ENCODE assay signal across 8 mouse cellular contexts in genomic region chr6:135251849-135252727, GRCm38 (mm10). TPM values are rescaled to one million over a fixed set of nuclear protein-coding genes. Genes with fewer than 3 reads are reported as not detected.
DNase-seq lines count a peak whose midpoint lies in the region; ATAC-seq lines count a peak whose summit lies in the region.

No protein-coding gene starts in this region.

- no peaks in the 10 kb centered on the region for H3K36me3 ChIP-seq in liver, embryonic 16.5 days (ENCODE audit: control insufficient read depth, insufficient read depth)
- no peaks in the 10 kb centered on the region for H3K36me3 ChIP-seq in neural tube, embryonic 14.5 days (ENCODE audit: control insufficient read depth, insufficient read depth, low read length)

- intact Hi-C loops in heart, postnatal 10 days (cut with DNase I) = loop anchor here (2.0 kb wide), 2 partner anchors 61 to 111 kb away; partner anchors contain the start of gene Emp1

- H3K4me1 ChIP-seq in liver, embryonic 16.5 days (ENCODE audit: control insufficient read depth, low read depth, low read length) = no peaks in the 10 kb centered on the region; the same call in none of the 2 replicates
- peaks cover 20% of the 10 kb centered on the region; the same call in 1 of the 2 replicates for H3K4me1 ChIP-seq in neural tube, embryonic 14.5 days (ENCODE audit: control insufficient read depth, insufficient read depth, low read length)

- no peak overlapping the region for H3K4me2 ChIP-seq in liver, embryonic 16.5 days (ENCODE audit: low read depth, low read length)
- H3K4me2 ChIP-seq in neural tube, embryonic 14.5 days (ENCODE audit: low read depth, low read length) = peak overlapping the region; percentile 31; the same call in 1 of the 2 replicates

- 41% methylated on average over 24 of the region's 24 CpGs for WGBS in liver, embryonic 16.5 days (ENCODE audit: insufficient replicate concordance)
- WGBS in neural tube, embryonic 14.5 days = 43% methylated on average over 24 of the region's 24 CpGs

- H3K9me3 ChIP-seq in liver, embryonic 16.5 days (replicated peaks; ENCODE audit: control insufficient read depth, low read length) = no peaks in the 10 kb centered on the region
- H3K9me3 ChIP-seq in neural tube, embryonic 14.5 days (ENCODE audit: control insufficient read depth, low read length) = no peaks in the 10 kb centered on the region

- H3K27ac ChIP-seq in liver, embryonic 16.5 days (ENCODE audit: low read length) = no peak overlapping the region
- peak overlapping the region; percentile 64; the same call in 1 of the 2 replicates for H3K27ac ChIP-seq in neural tube, embryonic 14.5 days (ENCODE audit: low read depth, low read length)

- H3K9ac ChIP-seq in liver, embryonic 16.5 days (ENCODE audit: low read depth, low read length) = no peak overlapping the region
- H3K9ac ChIP-seq in neural tube, embryonic 14.5 days (replicated peaks; ENCODE audit: low read depth, low read length) = 0 out of 2 replicates have a peak overlapping the region, but pooled peaks have one; percentile 8

- H3K4me3 ChIP-seq in liver, embryonic 16.5 days (ENCODE audit: low read depth, low read length) = no peak overlapping the region
- H3K4me3 ChIP-seq in neural tube, embryonic 14.5 days (ENCODE audit: low read depth, low read length) = no peak overlapping the region

- peaks cover 23% of the 10 kb centered on the region for H3K27me3 ChIP-seq in liver, embryonic 16.5 days (ENCODE audit: control insufficient read depth, insufficient read depth, low read depth, low read length)
- H3K27me3 ChIP-seq in neural tube, embryonic 14.5 days (ENCODE audit: control insufficient read depth, insufficient read depth, low read length) = no peaks in the 10 kb centered on the region

- ATAC-seq in common myeloid progenitor, adult 5-6 weeks (replicated peaks; ENCODE audit: low read depth, poor library complexity, severe bottlenecking) = peak; percentile 60
- ATAC-seq in liver, embryonic 16.5 days (ENCODE audit: low read depth) = 0 out of 2 replicates have a peak, but pooled peaks have one; percentile 11
- peak; percentile 62; the same call in 1 of the 2 replicates for ATAC-seq in neural tube, embryonic 14.5 days (ENCODE audit: low read depth)

- DNase-seq in MN1 (ENCODE audit: low spot score) = peak; percentile 69
- DNase-seq in heart, postnatal 10 days = peak; percentile 33 to 36
- DNase-seq in right cerebral cortex, adult 18-20 months = no peak
- DNase-seq in spleen, postnatal 36 days (ENCODE audit: low spot score in 2 of 2) = no peak
- DNase-seq in urinary bladder, postnatal 4 days (ENCODE audit: low spot score in 2 of 2) = no peak

RNA-seq across cellular contexts. Expression of gene Gsg1, which starts 2.1 kb away (rescaled TPM):
- 0.32 and 0.34 TPM in 2 replicates for total RNA-seq in common myeloid progenitor, adult 5-6 weeks (2017)
- under 1 TPM; 0.32 to 0.89 TPM for total RNA-seq in heart, postnatal 10 days (2021)
- polyA plus RNA-seq in liver, embryonic 16.5 days (2015; fragmentation: Nextera tagmentation; extraction: Ambion mirVana) = 0.13 TPM in 1 of 2 replicates, not detected in the other
- 0.27 and 0.57 TPM in 2 replicates for polyA plus RNA-seq in neural tube, embryonic 14.5 days (2014; fragmentation: Nextera tagmentation; extraction: Ambion mirVana)

RNA-seq across cellular contexts. Expression of gene Hebp1, which starts 54.3 kb away (rescaled TPM):
- total RNA-seq in common myeloid progenitor, adult 5-6 weeks (2017) = 28.5 and 30.1 TPM in 2 replicates
- total RNA-seq in heart, postnatal 10 days (2021) = 10 to 100 TPM; 58.5 to 59.0 TPM
- polyA plus RNA-seq in liver, embryonic 16.5 days (2015; fragmentation: Nextera tagmentation; extraction: Ambion mirVana) = 133 and 134 TPM in 2 replicates
- polyA plus RNA-seq in neural tube, embryonic 14.5 days (2014; fragmentation: Nextera tagmentation; extraction: Ambion mirVana) = 1.8 and 3.0 TPM in 2 replicates

RNA-seq across cellular contexts. Expression of gene Fam234b, which starts 54.3 kb away (rescaled TPM):
- total RNA-seq in common myeloid progenitor, adult 5-6 weeks (2017) = 15.9 and 26.0 TPM in 2 replicates
- 1 to 10 TPM; 5.6 to 7.5 TPM for total RNA-seq in heart, postnatal 10 days (2021)
- 31.7 and 33.8 TPM in 2 replicates for polyA plus RNA-seq in liver, embryonic 16.5 days (2015; fragmentation: Nextera tagmentation; extraction: Ambion mirVana)
- 124 and 131 TPM in 2 replicates for polyA plus RNA-seq in neural tube, embryonic 14.5 days (2014; fragmentation: Nextera tagmentation; extraction: Ambion mirVana)

RNA-seq across cellular contexts. Expression of gene Pbp2, which starts 58.1 kb away (rescaled TPM):
- not detected in 2 replicates for total RNA-seq in common myeloid progenitor, adult 5-6 weeks (2017)
- not detected for total RNA-seq in heart, postnatal 10 days (2021)
- not detected in 2 replicates for polyA plus RNA-seq in liver, embryonic 16.5 days (2015; fragmentation: Nextera tagmentation; extraction: Ambion mirVana)
- polyA plus RNA-seq in neural tube, embryonic 14.5 days (2014; fragmentation: Nextera tagmentation; extraction: Ambion mirVana) = 0.58 TPM in 1 of 2 replicates, not detected in the other

Comparison
In these comparisons a context has a peak if more than half of its experiments do, and no peak if none do; other contexts are left out.
1. DNase-seq: peak in MN1 (single experiment) and heart, postnatal 10 days (2 of 2); none in right cerebral cortex, adult 18-20 months (single experiment), spleen, postnatal 36 days (0 of 2) and urinary bladder, postnatal 4 days (0 of 2).
2. ATAC-seq: peak in every context shown above with its lines; median percentile 62 in neural tube, embryonic 14.5 days; 60 in common myeloid progenitor, adult 5-6 weeks; 11 in liver, embryonic 16.5 days.